Mouse (Mus musculus): ENCODE results near the gene Pnrc2. TPM values are rescaled to one million over a fixed set of nuclear protein-coding genes. Genes with fewer than 3 reads are reported as not detected.

Gene Pnrc2
- polyA plus RNA-seq, 1 experiment from 2014 or later = 122 TPM

GRCm38 (mm10) chr4:135847581-135847980 lies 26.1 kb downstream of the Pnrc2 start:
- no peaks in the 10 kb centered on the region for H3K27me3 ChIP-seq (ENCODE audit: control insufficient read depth, insufficient read depth, low read length)
- ATAC-seq (ENCODE audit: low FRiP score, low TSS enrichment) (no peak), DNase-seq (no peak)
- no peaks in the 10 kb centered on the region for H3K9me3 ChIP-seq (ENCODE audit: control insufficient read depth, low read length)
- H3K36me3 ChIP-seq (ENCODE audit: control insufficient read depth, insufficient read depth, low read length) = no peaks in the 10 kb centered on the region
- H3K9ac ChIP-seq (replicated peaks; ENCODE audit: low read length) = no peak overlapping the region
- H3K4me3 ChIP-seq (replicated peaks; ENCODE audit: low read depth, low read length) = no peak overlapping the region
- H3K4me1 ChIP-seq (ENCODE audit: control insufficient read depth, insufficient read depth, low read length) = peaks cover 6% of the 10 kb centered on the region
- no peak overlapping the region for H3K4me2 ChIP-seq (ENCODE audit: low read length)
- 70% methylated on average over 5 of the region's 5 CpGs for WGBS
- H3K27ac ChIP-seq (replicated peaks; ENCODE audit: low read depth, low read length) = no peak overlapping the region

GRCm38 (mm10) chr4:135844400-135844799 lies 29.2 kb downstream of the Pnrc2 start:
- WGBS = 83% methylated on average over 6 of the region's 6 CpGs
- H3K4me3 ChIP-seq (replicated peaks; ENCODE audit: low read depth, low read length) = no peak overlapping the region
- no peaks in the 10 kb centered on the region for H3K4me1 ChIP-seq (ENCODE audit: control insufficient read depth, insufficient read depth, low read length)
- H3K36me3 ChIP-seq (ENCODE audit: control insufficient read depth, insufficient read depth, low read length) = no peaks in the 10 kb centered on the region
- H3K4me2 ChIP-seq (ENCODE audit: low read length) = no peak overlapping the region
- DNase-seq (no peak), ATAC-seq (ENCODE audit: low FRiP score, low TSS enrichment) (no peak)
- H3K27me3 ChIP-seq (ENCODE audit: control insufficient read depth, insufficient read depth, low read length) = no peaks in the 10 kb centered on the region
- H3K27ac ChIP-seq (replicated peaks; ENCODE audit: low read depth, low read length) = no peak overlapping the region
- no peaks in the 10 kb centered on the region for H3K9me3 ChIP-seq (ENCODE audit: control insufficient read depth, low read length)
- no peak overlapping the region for H3K9ac ChIP-seq (replicated peaks; ENCODE audit: low read length)

GRCm38 (mm10) chr4:135839293-135840011 lies 34.2 kb downstream of the Pnrc2 start:
- Histone ChIP-seq H3K27ac (replicated peaks; ENCODE audit: low read depth, low read length) (no peak overlapping the region), H3K27me3 (ENCODE audit: control insufficient read depth, insufficient read depth, low read length) (no peaks in the 10 kb centered on the region), H3K4me2 (ENCODE audit: low read length) (no peak overlapping the region), H3K9me3 (ENCODE audit: control insufficient read depth, low read length) (no peaks in the 10 kb centered on the region), H3K9ac (replicated peaks; ENCODE audit: low read length) (no peak overlapping the region), H3K36me3 (ENCODE audit: control insufficient read depth, insufficient read depth, low read length) (no peaks in the 10 kb centered on the region), H3K4me3 (replicated peaks; ENCODE audit: low read depth, low read length) (no peak overlapping the region), H3K4me1 (ENCODE audit: control insufficient read depth, insufficient read depth, low read length) (no peaks in the 10 kb centered on the region)
- ATAC-seq (ENCODE audit: low FRiP score, low TSS enrichment) (no peak), DNase-seq (no peak)
- WGBS = 93% methylated on average over 21 of the region's 21 CpGs

- H3K4me2 ChIP-seq (ENCODE audit: low read length) = no peak overlapping the region
- 74% methylated on average over 3 of the region's 3 CpGs for WGBS
- no peak for DNase-seq
Measured at GRCm38 (mm10) chr4:135838925-135839292, 34.7 kb downstream of the Pnrc2 start.

GRCm38 (mm10) chr4:135834124-135834717 lies 39.4 kb downstream of the Pnrc2 start:
- DNase-seq (no peak), ATAC-seq (ENCODE audit: low FRiP score, low TSS enrichment) (no peak)
- 0 out of 2 replicates have a peak overlapping the region, but pooled peaks have one; percentile 31 for H3K4me2 ChIP-seq (ENCODE audit: low read length)

More at GRCm38 (mm10) chr4:135838925-135839292, 34.7 kb downstream of the Pnrc2 start:
- Histone ChIP-seq H3K27me3 (ENCODE audit: control insufficient read depth, insufficient read depth, low read length) (no peaks in the 10 kb centered on the region), H3K9me3 (ENCODE audit: control insufficient read depth, low read length) (no peaks in the 10 kb centered on the region), H3K4me1 (ENCODE audit: control insufficient read depth, insufficient read depth, low read length) (peaks cover 2% of the 10 kb centered on the region; the same call in 1 of the 2 replicates), H3K36me3 (ENCODE audit: control insufficient read depth, insufficient read depth, low read length) (no peaks in the 10 kb centered on the region), H3K9ac (replicated peaks; ENCODE audit: low read length) (no peak overlapping the region), H3K4me3 (replicated peaks; ENCODE audit: low read depth, low read length) (no peak overlapping the region), H3K27ac (replicated peaks; ENCODE audit: low read depth, low read length) (no peak overlapping the region)
- no peak for ATAC-seq (ENCODE audit: low FRiP score, low TSS enrichment)

GRCm38 (mm10) chr4:135833301-135834123 lies 40.1 kb downstream of the Pnrc2 start:
- peak overlapping the region; percentile 31 for H3K4me2 ChIP-seq (ENCODE audit: low read length)

More at GRCm38 (mm10) chr4:135834124-135834717, 39.4 kb downstream of the Pnrc2 start:
- no peak overlapping the region for H3K9ac ChIP-seq (replicated peaks; ENCODE audit: low read length)
- no peaks in the 10 kb centered on the region for H3K36me3 ChIP-seq (ENCODE audit: control insufficient read depth, insufficient read depth, low read length)
- WGBS = 84% methylated on average over 8 of the region's 8 CpGs
- no peaks in the 10 kb centered on the region for H3K9me3 ChIP-seq (ENCODE audit: control insufficient read depth, low read length)
- peaks cover 11% of the 10 kb centered on the region for H3K4me1 ChIP-seq (ENCODE audit: control insufficient read depth, insufficient read depth, low read length)
- no peaks in the 10 kb centered on the region for H3K27me3 ChIP-seq (ENCODE audit: control insufficient read depth, insufficient read depth, low read length)
- H3K4me3 ChIP-seq (replicated peaks; ENCODE audit: low read depth, low read length) = no peak overlapping the region
- H3K27ac ChIP-seq (replicated peaks; ENCODE audit: low read depth, low read length) = peak overlapping the region; percentile 82

GRCm38 (mm10) chr4:135832070-135832469 lies 41.6 kb downstream of the Pnrc2 start:
- Histone ChIP-seq H3K4me3 (replicated peaks; ENCODE audit: low read depth, low read length) (no peak overlapping the region), H3K27ac (replicated peaks; ENCODE audit: low read depth, low read length) (no peak overlapping the region), H3K27me3 (ENCODE audit: control insufficient read depth, insufficient read depth, low read length) (no peaks in the 10 kb centered on the region), H3K36me3 (ENCODE audit: control insufficient read depth, insufficient read depth, low read length) (no peaks in the 10 kb centered on the region), H3K9ac (replicated peaks; ENCODE audit: low read length) (no peak overlapping the region), H3K9me3 (ENCODE audit: control insufficient read depth, low read length) (no peaks in the 10 kb centered on the region), H3K4me1 (ENCODE audit: control insufficient read depth, insufficient read depth, low read length) (peaks cover 20% of the 10 kb centered on the region), H3K4me2 (ENCODE audit: low read length) (no peak overlapping the region)
- ATAC-seq (ENCODE audit: low FRiP score, low TSS enrichment) (no peak), DNase-seq (no peak)
- 79% methylated on average over 11 of the region's 11 CpGs for WGBS

More at GRCm38 (mm10) chr4:135833301-135834123, 40.1 kb downstream of the Pnrc2 start:
- ATAC-seq (ENCODE audit: low FRiP score, low TSS enrichment) = no peak; the same call in 1 of the 2 replicates
- H3K36me3 ChIP-seq (ENCODE audit: control insufficient read depth, insufficient read depth, low read length) = no peaks in the 10 kb centered on the region
- DNase-seq = peak; percentile 81
- H3K27me3 ChIP-seq (ENCODE audit: control insufficient read depth, insufficient read depth, low read length) = no peaks in the 10 kb centered on the region
- no peaks in the 10 kb centered on the region for H3K9me3 ChIP-seq (ENCODE audit: control insufficient read depth, low read length)
- no peak overlapping the region; the same call in 1 of the 2 replicates for H3K9ac ChIP-seq (replicated peaks; ENCODE audit: low read length)
- H3K4me1 ChIP-seq (ENCODE audit: control insufficient read depth, insufficient read depth, low read length) = peaks cover 18% of the 10 kb centered on the region
- H3K4me3 ChIP-seq (replicated peaks; ENCODE audit: low read depth, low read length) = no peak overlapping the region
- H3K27ac ChIP-seq (replicated peaks; ENCODE audit: low read depth, low read length) = peak overlapping the region; percentile 82
- WGBS = 37% methylated on average over 12 of the region's 12 CpGs

- H3K27ac ChIP-seq (replicated peaks; ENCODE audit: low read depth, low read length) = peak overlapping the region; percentile 75
- no peaks in the 10 kb centered on the region for H3K9me3 ChIP-seq (ENCODE audit: control insufficient read depth, low read length)
- no peaks in the 10 kb centered on the region for H3K36me3 ChIP-seq (ENCODE audit: control insufficient read depth, insufficient read depth, low read length)
- H3K4me3 ChIP-seq (replicated peaks; ENCODE audit: low read depth, low read length) = no peak overlapping the region
- H3K9ac ChIP-seq (replicated peaks; ENCODE audit: low read length) = peak overlapping the region; percentile 34; the same call in 1 of the 2 replicates
- peaks cover 14% of the 10 kb centered on the region for H3K4me1 ChIP-seq (ENCODE audit: control insufficient read depth, insufficient read depth, low read length)
- H3K4me2 ChIP-seq (ENCODE audit: low read length) = peak overlapping the region; percentile 12; the same call in 1 of the 2 replicates
- DNase-seq = peak; percentile 80
- 15% methylated on average over 11 of the region's 11 CpGs for WGBS
- no peaks in the 10 kb centered on the region for H3K27me3 ChIP-seq (ENCODE audit: control insufficient read depth, insufficient read depth, low read length)
- no peak for ATAC-seq (ENCODE audit: low FRiP score, low TSS enrichment)
Measured at GRCm38 (mm10) chr4:135828491-135828890, 45.2 kb downstream of the Pnrc2 start.

Data from midbrain, embryonic 14.5 days (tissue).